Mouse (Mus musculus): ENCODE results near the gene Bahd1. TPM values are rescaled to one million over a fixed set of nuclear protein-coding genes. Genes with fewer than 3 reads are reported as not detected.
A peak's percentile ranks its signal among the peaks of the same experiment; 100 is the strongest.

Gene Bahd1
- 1.8 and 2.2 TPM in 2 replicates for polyA plus RNA-seq (2014; fragmentation: Nextera tagmentation; extraction: Ambion mirVana)

GRCm38 (mm10) chr2:118899981-118900825 is at the start of gene Bahd1:
TSS of gene Bahd1 (plus strand) at chr2:118900377.
- H3K4me1 ChIP-seq (ENCODE audit: control insufficient read depth, insufficient read depth, low read length), result peaks cover 34% of the 10 kb centered on the region
- peak; percentile 0; the same call in 1 of the 2 replicates for ATAC-seq (ENCODE audit: low read depth)

GRCm38 (mm10) chr2:118851756-118852155 is 48.4 kb upstream of the Bahd1 start:
- no peak overlapping the region for H3K27ac ChIP-seq (ENCODE audit: low read depth, low read length)
- no peaks in the 10 kb centered on the region for H3K36me3 ChIP-seq (ENCODE audit: control insufficient read depth, insufficient read depth, low read length)
- WGBS, result 22% methylated on average over 3 of the region's 3 CpGs
- ATAC-seq (ENCODE audit: low read depth), result no peak
- H3K4me3 ChIP-seq (ENCODE audit: low read depth, low read length), result no peak overlapping the region
- H3K9me3 ChIP-seq (ENCODE audit: control insufficient read depth, low read length), result no peaks in the 10 kb centered on the region
- no peak overlapping the region for H3K9ac ChIP-seq (replicated peaks; ENCODE audit: low read depth, low read length)
- H3K27me3 ChIP-seq (ENCODE audit: control insufficient read depth, insufficient read depth, low read length), result no peaks in the 10 kb centered on the region
- H3K4me1 ChIP-seq (ENCODE audit: control insufficient read depth, insufficient read depth, low read length), result no peaks in the 10 kb centered on the region
- no peak overlapping the region for H3K4me2 ChIP-seq (ENCODE audit: low read depth, low read length)

More at GRCm38 (mm10) chr2:118899981-118900825, at the start of gene Bahd1:
- peak within 1 kb of the TSS; percentile 90 for H3K9ac ChIP-seq (replicated peaks; ENCODE audit: low read depth, low read length)
- peaks cover 41% of the 10 kb centered on the region for H3K27me3 ChIP-seq (ENCODE audit: control insufficient read depth, insufficient read depth, low read length)
- H3K4me3 ChIP-seq (ENCODE audit: low read depth, low read length), result peak within 1 kb of the TSS; percentile 90
- H3K27ac ChIP-seq (ENCODE audit: low read depth, low read length), result peak within 1 kb of the TSS; percentile 86; the same call in 1 of the 2 replicates
- under 1% methylated on average over 32 of the region's 32 CpGs for WGBS
- no peaks in the 10 kb centered on the region for H3K9me3 ChIP-seq (ENCODE audit: control insufficient read depth, low read length)
- H3K4me2 ChIP-seq (ENCODE audit: low read depth, low read length), result peak within 1 kb of the TSS; percentile 99
- no peaks in the 10 kb centered on the region for H3K36me3 ChIP-seq (ENCODE audit: control insufficient read depth, insufficient read depth, low read length)

GRCm38 (mm10) chr2:118861454-118862339 is 38.5 kb upstream of the Bahd1 start, which contains the start of gene Ivd:
TSS of gene Ivd (plus strand) at chr2:118861954.
- H3K4me3 ChIP-seq (ENCODE audit: low read depth, low read length), result peak within 1 kb of the TSS; percentile 71
- H3K9me3 ChIP-seq (ENCODE audit: control insufficient read depth, low read length), result no peaks in the 10 kb centered on the region
- H3K9ac ChIP-seq (replicated peaks; ENCODE audit: low read depth, low read length), result peak within 1 kb of the TSS; percentile 57
- H3K4me2 ChIP-seq (ENCODE audit: low read depth, low read length), result peak within 1 kb of the TSS; percentile 81
- H3K4me1 ChIP-seq (ENCODE audit: control insufficient read depth, insufficient read depth, low read length), result peaks cover 7% of the 10 kb centered on the region
- peak; percentile 100 for ATAC-seq (ENCODE audit: low read depth)
- under 1% methylated on average over 34 of the region's 34 CpGs for WGBS
- H3K36me3 ChIP-seq (ENCODE audit: control insufficient read depth, insufficient read depth, low read length), result no peaks in the 10 kb centered on the region
- no peaks in the 10 kb centered on the region for H3K27me3 ChIP-seq (ENCODE audit: control insufficient read depth, insufficient read depth, low read length)
- peak within 1 kb of the TSS; percentile 73 for H3K27ac ChIP-seq (ENCODE audit: low read depth, low read length)

- H3K36me3 ChIP-seq (ENCODE audit: control insufficient read depth, insufficient read depth, low read length), result no peaks in the 10 kb centered on the region
- no peaks in the 10 kb centered on the region for H3K27me3 ChIP-seq (ENCODE audit: control insufficient read depth, insufficient read depth, low read length)
- H3K4me3 ChIP-seq (ENCODE audit: low read depth, low read length), result peak overlapping the region; percentile 71
- no peak for ATAC-seq (ENCODE audit: low read depth)
- peak overlapping the region; percentile 81 for H3K4me2 ChIP-seq (ENCODE audit: low read depth, low read length)
- peaks cover 7% of the 10 kb centered on the region for H3K4me1 ChIP-seq (ENCODE audit: control insufficient read depth, insufficient read depth, low read length)
- 35% methylated on average over 3 of the region's 3 CpGs for WGBS
- peak overlapping the region; percentile 73; the same call in 1 of the 2 replicates for H3K27ac ChIP-seq (ENCODE audit: low read depth, low read length)
- peak overlapping the region; percentile 57 for H3K9ac ChIP-seq (replicated peaks; ENCODE audit: low read depth, low read length)
- H3K9me3 ChIP-seq (ENCODE audit: control insufficient read depth, low read length), result no peaks in the 10 kb centered on the region
Observed at GRCm38 (mm10) chr2:118862340-118862675, 37.9 kb upstream of the Bahd1 start.

GRCm38 (mm10) chr2:118870601-118871000 is 29.6 kb upstream of the Bahd1 start:
- 95% methylated on average over 3 of the region's 3 CpGs for WGBS
- no peaks in the 10 kb centered on the region for H3K9me3 ChIP-seq (ENCODE audit: control insufficient read depth, low read length)
- H3K9ac ChIP-seq (replicated peaks; ENCODE audit: low read depth, low read length), result no peak overlapping the region
- ATAC-seq (ENCODE audit: low read depth), result no peak
- H3K27me3 ChIP-seq (ENCODE audit: control insufficient read depth, insufficient read depth, low read length), result no peaks in the 10 kb centered on the region
- no peak overlapping the region for H3K4me3 ChIP-seq (ENCODE audit: low read depth, low read length)
- H3K36me3 ChIP-seq (ENCODE audit: control insufficient read depth, insufficient read depth, low read length), result no peaks in the 10 kb centered on the region; the same call in 1 of the 2 replicates
- H3K27ac ChIP-seq (ENCODE audit: low read depth, low read length), result no peak overlapping the region
- H3K4me2 ChIP-seq (ENCODE audit: low read depth, low read length), result no peak overlapping the region
- no peaks in the 10 kb centered on the region for H3K4me1 ChIP-seq (ENCODE audit: control insufficient read depth, insufficient read depth, low read length)

GRCm38 (mm10) chr2:118871032-118871431 is 29.1 kb upstream of the Bahd1 start:
- 94% methylated on average over 1 of the region's 1 CpGs for WGBS
- no peak overlapping the region for H3K4me2 ChIP-seq (ENCODE audit: low read depth, low read length)
- H3K9me3 ChIP-seq (ENCODE audit: control insufficient read depth, low read length), result no peaks in the 10 kb centered on the region
- H3K27me3 ChIP-seq (ENCODE audit: control insufficient read depth, insufficient read depth, low read length), result no peaks in the 10 kb centered on the region
- no peaks in the 10 kb centered on the region; the same call in 1 of the 2 replicates for H3K36me3 ChIP-seq (ENCODE audit: control insufficient read depth, insufficient read depth, low read length)
- H3K4me1 ChIP-seq (ENCODE audit: control insufficient read depth, insufficient read depth, low read length), result no peaks in the 10 kb centered on the region
- no peak overlapping the region for H3K9ac ChIP-seq (replicated peaks; ENCODE audit: low read depth, low read length)
- H3K27ac ChIP-seq (ENCODE audit: low read depth, low read length), result no peak overlapping the region
- ATAC-seq (ENCODE audit: low read depth), result no peak
- H3K4me3 ChIP-seq (ENCODE audit: low read depth, low read length), result no peak overlapping the region

GRCm38 (mm10) chr2:118873018-118873417 is 27.2 kb upstream of the Bahd1 start:
- Histone ChIP-seq H3K4me3 (ENCODE audit: low read depth, low read length) (no peak overlapping the region), H3K9me3 (ENCODE audit: control insufficient read depth, low read length) (no peaks in the 10 kb centered on the region), H3K36me3 (ENCODE audit: control insufficient read depth, insufficient read depth, low read length) (no peaks in the 10 kb centered on the region; the same call in 1 of the 2 replicates), H3K27ac (ENCODE audit: low read depth, low read length) (no peak overlapping the region), H3K4me2 (ENCODE audit: low read depth, low read length) (no peak overlapping the region), H3K4me1 (ENCODE audit: control insufficient read depth, insufficient read depth, low read length) (no peaks in the 10 kb centered on the region), H3K27me3 (ENCODE audit: control insufficient read depth, insufficient read depth, low read length) (no peaks in the 10 kb centered on the region), H3K9ac (replicated peaks; ENCODE audit: low read depth, low read length) (no peak overlapping the region)
- WGBS, result 92% methylated on average over 5 of the region's 5 CpGs
- no peak for ATAC-seq (ENCODE audit: low read depth)

- Histone ChIP-seq H3K4me2 (ENCODE audit: low read depth, low read length) (no peak overlapping the region), H3K27me3 (ENCODE audit: control insufficient read depth, insufficient read depth, low read length) (no peaks in the 10 kb centered on the region), H3K4me1 (ENCODE audit: control insufficient read depth, insufficient read depth, low read length) (no peaks in the 10 kb centered on the region), H3K4me3 (ENCODE audit: low read depth, low read length) (no peak overlapping the region), H3K27ac (ENCODE audit: low read depth, low read length) (no peak overlapping the region), H3K36me3 (ENCODE audit: control insufficient read depth, insufficient read depth, low read length) (no peaks in the 10 kb centered on the region; the same call in 1 of the 2 replicates), H3K9me3 (ENCODE audit: control insufficient read depth, low read length) (no peaks in the 10 kb centered on the region), H3K9ac (replicated peaks; ENCODE audit: low read depth, low read length) (no peak overlapping the region)
- 82% methylated on average over 6 of the region's 6 CpGs for WGBS
- no peak for ATAC-seq (ENCODE audit: low read depth)
Observed at GRCm38 (mm10) chr2:118873890-118874430, 26.2 kb upstream of the Bahd1 start.
